Mouse (Mus musculus): Measurements from ENCODE around the gene Stard8.
"Not testable (repeated sequence)": the region's sequence is repeated elsewhere in the genome, so short reads cannot be mapped to it uniquely, and the experiment has no call there.

Stard8 gene

GRCm38 (mm10) chrX:99046360-99047055, 43.5 kb downstream of the Stard8 start:
- no peak for DNase-seq (ENCODE audit: low read depth)

GRCm38 (mm10) chrX:99048111-99048510, 45.1 kb downstream of the Stard8 start:
- no peak for DNase-seq (ENCODE audit: low read depth)

GRCm38 (mm10) chrX:99049247-99049646, 46.2 kb downstream of the Stard8 start:
- DNase-seq (ENCODE audit: low read depth), result no peak

- DNase-seq (ENCODE audit: low read depth), result no peak
Measured at GRCm38 (mm10) chrX:99050736-99051481, 47.9 kb downstream of the Stard8 start.

- DNase-seq (ENCODE audit: low read depth), result no peak
Measured at GRCm38 (mm10) chrX:99052255-99052654, 49.2 kb downstream of the Stard8 start.

GRCm38 (mm10) chrX:99054512-99054911, 51.5 kb downstream of the Stard8 start:
- DNase-seq (ENCODE audit: low read depth), result no peak

GRCm38 (mm10) chrX:99057772-99058440, 54.9 kb downstream of the Stard8 start:
- DNase-seq (ENCODE audit: low read depth), result no peak

GRCm38 (mm10) chrX:99059119-99059518, 56.1 kb downstream of the Stard8 start:
- no peak for DNase-seq (ENCODE audit: low read depth)

- DNase-seq (ENCODE audit: low read depth), result no peak
Measured at GRCm38 (mm10) chrX:99065582-99065981, 62.5 kb downstream of the Stard8 start.

- no peak for DNase-seq (ENCODE audit: low read depth)
Measured at GRCm38 (mm10) chrX:99066550-99066949, 63.5 kb downstream of the Stard8 start.

GRCm38 (mm10) chrX:99067232-99067631, 64.2 kb downstream of the Stard8 start:
- DNase-seq (ENCODE audit: low read depth), result no peak

- no peak for DNase-seq (ENCODE audit: low read depth)
Measured at GRCm38 (mm10) chrX:99067671-99068151, 64.7 kb downstream of the Stard8 start.

GRCm38 (mm10) chrX:99071188-99071587, 68.1 kb downstream of the Stard8 start:
- DNase-seq (ENCODE audit: low read depth), result no peak

- DNase-seq (ENCODE audit: low read depth), result no peak
Measured at GRCm38 (mm10) chrX:99072596-99072995, 69.5 kb downstream of the Stard8 start.

GRCm38 (mm10) chrX:99075111-99075510, 72.1 kb downstream of the Stard8 start:
- DNase-seq (ENCODE audit: low read depth), result no peak

- no peak for DNase-seq (ENCODE audit: low read depth)
Measured at GRCm38 (mm10) chrX:99076460-99076859, 73.4 kb downstream of the Stard8 start.

- not testable (repeated sequence) for DNase-seq (ENCODE audit: low read depth)
Measured at GRCm38 (mm10) chrX:99078374-99078892, 75.4 kb downstream of the Stard8 start.

GRCm38 (mm10) chrX:99092704-99093103, 89.7 kb downstream of the Stard8 start:
- no peak for DNase-seq (ENCODE audit: low read depth)

- not testable (repeated sequence) for DNase-seq (ENCODE audit: low read depth)
Measured at GRCm38 (mm10) chrX:99111088-99111724, 108.2 kb downstream of the Stard8 start.

- no peak for DNase-seq (ENCODE audit: low read depth)
Measured at GRCm38 (mm10) chrX:99119510-99119909, 116.5 kb downstream of the Stard8 start.
